Mouse (Mus musculus) kidney, postnatal 14 days (tissue): ENCODE results near the gene Ugt1a7c.

ENCODE experiments used
- DNase-seq: peaks from one replicate; pipeline ENCODE4 v3.0.0; 2022; ENCODE audit warnings: mixed read lengths

Gene Ugt1a7c

GRCm38 (mm10) chr1:88225301-88225700 lies 130.4 kb downstream of the Ugt1a7c start:
- peak; percentile 2 for DNase-seq

GRCm38 (mm10) chr1:88225741-88226140 lies 130.9 kb downstream of the Ugt1a7c start:
- DNase-seq = no peak

DNA sequence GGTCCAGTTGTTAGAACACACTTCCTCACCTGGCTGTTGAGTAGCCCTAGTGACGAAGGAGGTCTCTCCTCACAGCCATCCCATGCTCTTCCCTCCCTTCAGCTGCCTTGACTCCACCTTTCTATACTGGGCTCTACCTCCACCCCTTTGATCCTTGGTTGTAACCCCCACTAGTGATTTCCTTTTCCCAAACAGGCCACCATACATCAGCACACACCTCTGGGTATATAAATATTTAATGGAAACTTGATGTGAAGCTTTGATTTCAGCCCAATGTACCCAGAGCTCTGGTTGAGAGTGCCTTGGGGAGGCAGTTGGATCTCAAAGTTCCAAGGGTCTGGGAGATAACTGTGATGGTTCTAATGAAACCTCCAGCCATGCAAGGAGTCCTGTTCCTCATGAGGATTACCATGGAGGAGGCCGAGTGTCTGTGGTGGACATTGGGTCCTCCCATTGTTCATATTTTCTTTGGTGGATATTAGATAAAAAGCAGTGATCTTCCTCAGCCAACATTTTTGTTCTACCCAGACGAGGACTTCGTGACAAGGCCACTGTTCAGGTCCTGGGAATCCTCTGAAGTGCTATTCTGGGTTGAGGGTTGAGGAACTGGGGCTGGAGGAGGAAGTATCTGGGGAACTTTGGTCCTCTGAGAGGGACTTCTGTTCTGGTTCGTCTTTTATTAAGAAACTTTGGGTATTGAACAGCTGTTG lies 132.0 kb downstream of the Ugt1a7c start, which contains the start of gene Mroh2a:
Mroh2a (plus strand) TSS at position 317 of the 710 bp plus-strand sequence.
- DNase-seq = peak; percentile 4

GRCm38 (mm10) chr1:88227482-88227881 lies 132.6 kb downstream of the Ugt1a7c start:
- no peak for DNase-seq

DNA sequence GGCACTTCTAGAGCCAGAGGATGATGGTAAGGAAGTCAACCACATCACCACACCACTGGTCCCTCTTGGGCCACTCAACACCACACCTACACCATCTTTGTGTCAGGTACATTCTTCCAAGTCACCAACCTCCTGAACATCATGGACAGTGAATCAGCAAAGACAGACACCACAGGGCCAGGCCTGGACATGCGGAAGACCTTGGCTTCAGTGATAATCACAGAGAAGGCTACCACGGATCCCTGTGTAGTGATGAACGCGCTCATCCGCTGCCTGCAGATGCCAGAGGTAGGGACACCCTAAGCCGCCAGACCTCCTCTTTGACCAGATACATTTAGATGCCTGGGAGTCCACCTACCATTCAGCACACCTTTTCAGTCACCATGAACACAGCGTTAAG lies 133.3 kb downstream of the Ugt1a7c start:
- DNase-seq = no peak

DNA sequence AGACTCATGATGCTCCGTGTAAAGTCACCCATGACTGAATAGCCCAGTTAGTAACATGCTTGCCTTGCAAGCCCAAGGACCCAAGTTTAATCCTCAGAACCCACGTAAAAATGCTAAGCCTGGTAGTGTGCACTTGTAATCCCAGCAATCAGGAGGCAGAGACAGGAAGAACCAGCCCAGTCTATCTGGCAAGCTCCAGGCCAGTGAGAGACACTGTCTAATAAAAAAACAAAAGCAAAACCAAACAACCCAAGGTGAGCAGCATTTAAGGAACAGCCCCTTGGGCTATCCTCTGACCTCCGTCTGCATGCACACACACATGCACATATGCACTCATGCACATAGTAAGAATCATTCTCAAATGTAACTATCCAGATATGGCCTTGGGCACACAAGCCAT lies 134.7 kb downstream of the Ugt1a7c start:
- no peak for DNase-seq

GRCm38 (mm10) chr1:88229986-88230385 lies 135.1 kb downstream of the Ugt1a7c start:
- DNase-seq = no peak

GRCm38 (mm10) chr1:88230421-88230820 lies 135.6 kb downstream of the Ugt1a7c start:
- no peak for DNase-seq

- DNase-seq = no peak
Observed at GRCm38 (mm10) chr1:88230981-88231802, 136.3 kb downstream of the Ugt1a7c start.

DNA sequence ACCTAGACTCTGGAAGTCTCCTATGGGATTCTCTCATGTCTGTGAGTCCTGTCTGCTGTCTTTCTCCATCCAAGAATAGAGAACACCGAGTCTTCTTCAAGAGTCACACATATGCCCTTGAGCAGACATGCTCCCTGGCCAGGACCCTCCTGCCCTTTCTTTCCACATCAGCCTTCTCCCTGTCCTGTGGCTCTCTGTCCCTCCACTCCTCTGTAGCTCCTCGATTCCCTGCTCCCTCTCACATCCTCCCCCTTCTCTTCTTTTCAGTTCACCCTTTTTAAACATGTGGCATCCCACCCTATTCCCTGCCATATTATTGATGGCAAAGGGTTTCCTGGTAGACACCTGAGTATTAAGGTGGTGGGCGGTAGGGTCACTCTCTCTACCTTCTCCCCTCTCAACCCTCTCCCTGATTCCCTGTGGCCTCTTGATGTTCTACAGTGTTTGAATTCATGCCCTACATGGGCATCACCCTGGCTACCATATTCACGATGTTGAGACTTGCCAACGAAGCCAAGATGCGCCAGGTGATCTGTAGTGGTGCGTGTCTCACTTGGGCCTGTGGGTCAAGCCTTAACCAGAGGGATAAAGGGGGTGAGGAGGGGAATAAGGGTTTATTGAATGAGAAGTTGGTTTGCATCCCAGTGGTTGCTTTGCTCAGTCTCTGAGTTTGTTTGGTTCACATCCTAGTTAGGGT lies 137.1 kb downstream of the Ugt1a7c start:
- DNase-seq = no peak

DNA sequence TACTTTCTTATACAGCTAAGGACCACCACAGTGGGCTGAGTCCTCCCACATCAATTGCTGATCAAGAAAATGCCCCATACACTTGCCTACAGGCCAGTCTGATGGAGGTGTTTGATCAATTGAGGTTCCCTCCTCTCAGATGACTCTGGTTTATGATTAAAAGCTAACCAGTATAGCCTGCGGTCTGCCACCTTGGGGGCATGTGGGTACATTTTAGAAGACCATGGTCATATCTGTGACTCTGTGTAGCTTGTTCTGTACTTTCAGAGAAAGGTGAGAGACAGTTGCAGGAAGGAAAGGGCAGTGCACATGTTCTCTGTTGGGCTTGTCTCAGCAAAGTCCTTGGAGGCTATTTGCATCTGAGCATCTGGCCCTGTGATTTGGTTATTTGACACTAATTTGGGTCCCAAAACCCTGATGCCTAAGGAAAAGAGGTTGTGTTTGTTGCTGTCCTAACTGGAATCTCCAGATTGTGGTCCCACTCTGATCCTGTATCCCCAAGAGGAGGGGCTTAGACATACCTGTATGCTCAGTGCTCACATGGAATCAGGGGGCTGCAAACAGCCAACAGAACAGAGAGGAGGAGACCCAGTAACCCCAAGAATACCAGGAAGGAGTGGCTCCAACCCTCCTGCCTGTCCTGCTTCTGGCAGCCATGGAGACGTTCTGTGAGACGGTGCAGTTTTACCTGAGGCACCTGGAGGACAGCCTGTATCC lies 138.0 kb downstream of the Ugt1a7c start:
- no peak for DNase-seq

GRCm38 (mm10) chr1:88233421-88234247 lies 138.8 kb downstream of the Ugt1a7c start:
- no peak for DNase-seq

- DNase-seq = no peak
Observed at GRCm38 (mm10) chr1:88234248-88234610, 139.4 kb downstream of the Ugt1a7c start.

GRCm38 (mm10) chr1:88234646-88235045 lies 139.8 kb downstream of the Ugt1a7c start:
- no peak for DNase-seq

DNA sequence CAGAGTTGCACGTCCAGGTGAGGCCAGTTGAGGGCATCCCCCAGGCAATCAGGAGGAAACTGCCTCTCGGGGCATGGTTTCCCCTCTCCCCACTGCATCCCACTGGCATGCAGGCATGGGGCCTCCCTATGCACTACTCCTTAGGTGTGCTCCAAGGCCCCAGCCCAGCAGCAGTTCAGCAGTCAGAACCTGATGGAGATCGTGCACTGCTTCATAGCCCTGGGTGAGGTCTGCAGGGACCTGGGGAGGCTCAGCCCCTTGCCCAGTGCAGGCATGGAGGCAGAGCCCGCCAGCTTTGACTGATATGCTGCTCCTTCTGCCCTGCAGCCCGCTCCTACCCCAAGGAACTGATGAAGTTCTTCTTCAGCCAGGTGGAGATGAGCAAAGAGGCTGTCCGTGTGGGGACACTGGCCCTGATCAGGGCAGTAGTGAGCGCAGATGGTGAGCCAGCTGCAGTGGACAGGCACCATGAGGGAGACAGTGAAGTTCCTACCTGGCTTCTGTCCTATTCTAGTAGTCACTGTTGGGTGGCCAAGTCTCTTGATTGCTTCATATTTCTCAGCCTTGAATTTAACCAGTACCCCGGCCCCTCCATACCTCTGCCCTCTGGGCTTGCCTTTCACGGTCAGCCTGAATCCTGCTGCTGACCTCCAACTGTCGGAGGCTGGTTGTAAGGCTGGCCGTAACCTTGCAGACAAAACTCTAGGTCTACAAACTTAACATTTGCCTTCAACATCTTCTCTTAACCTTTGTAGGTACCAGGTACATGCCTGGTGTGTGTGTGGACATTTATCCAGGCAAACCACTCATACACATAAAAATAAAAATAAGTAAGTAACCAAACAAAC lies 140.4 kb downstream of the Ugt1a7c start:
- no peak for DNase-seq

- no peak for DNase-seq
Observed at GRCm38 (mm10) chr1:88235894-88236415, 141.1 kb downstream of the Ugt1a7c start.

DNA sequence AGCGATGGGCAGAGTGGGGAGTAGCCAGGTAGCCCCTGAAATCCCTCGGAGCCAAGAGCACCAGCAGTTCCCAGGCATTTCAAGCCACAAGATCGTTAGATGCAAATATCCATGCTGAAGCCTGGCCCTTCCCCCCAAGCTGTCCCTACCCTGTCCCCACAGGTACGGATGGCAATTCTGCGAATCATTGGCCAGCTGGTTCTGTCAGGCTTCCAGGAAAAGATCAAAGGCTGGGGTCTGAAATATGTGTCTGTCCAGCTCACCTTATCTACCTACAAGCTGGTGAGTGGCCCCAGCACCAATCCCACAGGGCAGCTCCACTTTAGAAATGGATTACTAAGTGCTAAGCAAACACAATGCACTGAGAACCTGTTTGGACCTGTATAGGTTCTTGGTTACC lies 142.4 kb downstream of the Ugt1a7c start:
- DNase-seq = no peak

DNA sequence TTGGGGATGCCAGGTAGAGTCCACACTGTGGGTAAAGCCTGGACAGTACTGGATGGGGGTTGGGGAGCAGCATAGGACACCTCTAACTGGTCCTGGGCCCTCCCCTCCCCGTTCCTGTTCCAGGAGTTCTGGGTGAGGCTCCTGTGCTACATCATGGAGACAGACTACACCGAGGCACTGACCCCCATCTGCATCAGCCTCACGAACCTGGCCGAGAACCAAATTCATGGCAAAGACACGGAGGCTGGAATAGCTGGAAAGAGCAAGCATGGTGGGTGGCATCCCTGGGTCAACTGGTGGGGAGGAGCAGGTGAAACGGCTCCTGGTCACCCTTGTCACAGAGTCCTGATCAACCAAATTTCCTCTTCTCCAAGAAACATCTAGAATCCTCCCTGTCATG lies 143.9 kb downstream of the Ugt1a7c start:
- DNase-seq = no peak

GRCm38 (mm10) chr1:88240072-88240471 lies 145.2 kb downstream of the Ugt1a7c start:
- DNase-seq = no peak

DNA sequence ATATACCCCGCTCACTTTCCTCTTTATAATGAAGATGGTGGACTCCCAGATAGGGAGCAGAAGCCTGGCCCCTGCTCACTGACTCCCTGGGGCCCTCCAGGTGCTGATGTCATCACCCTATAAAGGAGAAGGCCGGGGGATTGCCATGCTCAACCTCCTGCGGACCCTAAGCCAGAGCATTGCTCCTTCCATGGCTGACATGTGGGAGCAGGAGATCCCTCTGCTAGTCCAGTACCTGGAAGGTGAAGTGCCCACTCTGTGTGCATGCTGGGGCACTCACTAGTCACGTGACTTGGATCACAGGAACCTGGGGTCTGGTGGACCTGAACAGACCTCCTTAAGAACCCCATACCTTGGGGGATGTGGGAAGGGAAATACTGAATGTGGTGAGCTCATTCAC lies 145.7 kb downstream of the Ugt1a7c start:
- no peak for DNase-seq

DNA sequence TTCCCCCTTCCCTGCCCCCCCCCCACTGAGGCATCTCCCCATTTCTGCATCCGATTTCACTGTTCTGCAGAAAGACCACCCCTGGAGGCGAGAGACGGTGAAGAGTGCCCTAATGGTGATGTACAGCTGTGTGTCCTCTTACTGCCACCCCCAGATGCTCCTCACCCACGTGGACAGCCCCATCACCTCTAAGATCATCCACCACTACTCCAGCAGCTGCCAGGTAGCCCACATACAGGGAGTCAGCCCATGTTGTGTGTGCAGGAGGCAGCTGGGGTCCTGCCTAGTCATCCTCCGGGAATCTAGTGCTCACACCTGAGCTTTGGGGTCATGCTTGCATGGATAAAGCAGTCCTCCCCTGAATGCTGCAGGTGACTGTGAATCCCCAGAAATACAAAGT lies 149.0 kb downstream of the Ugt1a7c start:
- no peak for DNase-seq
